Mouse (Mus musculus): ENCODE results near the gene Magi1. TPM values are rescaled to one million over a fixed set of nuclear protein-coding genes. Genes with fewer than 3 reads are reported as not detected.

The Magi1 gene
- total RNA-seq, 2 experiments from 2014 or later = 0.28 to 0.57 TPM

DNA sequence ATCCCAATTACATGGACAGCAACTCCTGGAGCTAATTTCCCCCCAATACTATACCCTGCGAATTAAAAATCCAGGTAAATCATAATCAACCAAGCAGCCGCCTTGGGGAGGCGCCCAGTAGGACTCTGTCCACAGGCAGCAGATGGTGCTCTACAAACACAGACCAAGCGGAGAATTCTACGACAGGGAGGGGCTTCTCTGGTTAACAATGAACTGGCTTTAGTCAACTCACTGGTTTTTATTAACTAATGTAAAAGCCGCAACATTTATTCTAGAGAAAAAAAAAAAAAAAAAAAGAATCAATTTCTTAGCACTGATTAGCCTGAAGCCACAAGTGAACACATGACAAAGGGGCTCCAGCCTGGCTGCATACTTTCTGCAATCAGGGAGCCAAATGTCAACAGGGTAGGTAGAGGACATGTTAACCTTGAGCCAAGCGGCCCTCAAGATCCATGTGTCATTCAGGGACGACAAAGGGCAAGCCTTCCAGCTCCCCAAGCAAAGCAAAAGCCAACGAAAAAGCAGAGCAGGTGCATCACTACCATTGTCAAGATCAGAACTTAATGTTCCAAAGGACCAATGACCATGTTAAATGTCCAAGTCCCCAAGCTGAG lies 114.0 kb downstream of the Magi1 start:
- ATAC-seq (replicated peaks; ENCODE audit: low FRiP score, low TSS enrichment, poor library complexity, severe bottlenecking) = no peak

DNA sequence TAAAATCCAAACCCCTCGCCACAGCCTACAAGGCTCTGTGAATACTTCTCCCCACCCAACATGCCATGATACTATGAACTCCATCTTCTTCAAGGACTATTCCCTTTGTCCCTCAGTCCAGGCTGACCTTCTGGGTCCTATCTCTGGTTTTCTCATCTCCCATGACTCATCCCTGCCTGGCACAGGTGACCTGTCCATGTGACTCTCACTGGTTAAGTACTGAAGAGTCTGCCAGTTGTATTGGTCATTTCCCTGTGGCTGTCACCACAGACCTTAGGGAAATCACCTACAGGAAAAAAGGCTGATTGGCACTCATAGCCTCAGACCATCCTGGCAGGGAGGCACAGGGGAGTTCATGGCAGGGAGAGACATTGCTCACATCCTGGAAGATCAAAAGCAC lies 117.8 kb downstream of the Magi1 start:
- ATAC-seq (replicated peaks; ENCODE audit: low FRiP score, low TSS enrichment, poor library complexity, severe bottlenecking) = no peak

DNA sequence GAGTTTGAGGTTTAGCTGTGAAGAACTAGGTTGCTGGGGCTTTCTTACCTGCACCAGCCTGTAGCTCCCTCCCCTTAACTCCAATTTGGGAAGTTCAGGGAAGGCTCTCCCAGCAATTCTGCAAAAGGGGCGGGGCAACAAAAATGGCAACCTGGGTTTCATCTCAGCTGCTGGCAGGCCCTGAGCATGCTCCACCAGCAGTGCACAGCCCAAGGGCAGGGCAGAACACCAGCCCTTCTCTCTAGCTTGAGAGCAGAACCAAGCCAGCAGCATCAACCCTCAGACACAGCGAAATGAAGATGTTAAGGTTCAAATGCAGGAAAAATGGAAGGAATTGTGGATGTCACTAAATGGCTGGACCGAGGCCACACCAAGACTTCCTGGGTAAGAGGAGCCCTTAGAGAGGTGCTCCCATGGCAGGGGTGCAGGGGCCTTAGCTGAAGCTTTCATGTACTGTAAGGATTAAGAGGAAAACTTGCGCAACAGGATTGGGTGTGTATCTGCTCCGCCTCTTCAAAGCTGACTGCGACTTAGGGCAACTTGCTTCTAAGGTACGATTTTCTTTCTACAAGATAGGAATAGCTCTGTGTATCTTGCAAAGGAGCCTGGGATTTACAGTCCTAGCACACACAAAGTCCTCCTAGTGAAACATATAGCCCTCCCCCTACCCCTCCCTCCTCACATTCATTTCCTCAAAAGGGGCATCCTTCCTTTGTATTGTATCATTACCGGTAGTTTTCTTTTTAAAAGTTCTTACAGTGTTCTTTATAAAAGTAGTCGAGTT lies 118.8 kb downstream of the Magi1 start:
- ATAC-seq (replicated peaks; ENCODE audit: low FRiP score, low TSS enrichment, poor library complexity, severe bottlenecking) = no peak

DNA sequence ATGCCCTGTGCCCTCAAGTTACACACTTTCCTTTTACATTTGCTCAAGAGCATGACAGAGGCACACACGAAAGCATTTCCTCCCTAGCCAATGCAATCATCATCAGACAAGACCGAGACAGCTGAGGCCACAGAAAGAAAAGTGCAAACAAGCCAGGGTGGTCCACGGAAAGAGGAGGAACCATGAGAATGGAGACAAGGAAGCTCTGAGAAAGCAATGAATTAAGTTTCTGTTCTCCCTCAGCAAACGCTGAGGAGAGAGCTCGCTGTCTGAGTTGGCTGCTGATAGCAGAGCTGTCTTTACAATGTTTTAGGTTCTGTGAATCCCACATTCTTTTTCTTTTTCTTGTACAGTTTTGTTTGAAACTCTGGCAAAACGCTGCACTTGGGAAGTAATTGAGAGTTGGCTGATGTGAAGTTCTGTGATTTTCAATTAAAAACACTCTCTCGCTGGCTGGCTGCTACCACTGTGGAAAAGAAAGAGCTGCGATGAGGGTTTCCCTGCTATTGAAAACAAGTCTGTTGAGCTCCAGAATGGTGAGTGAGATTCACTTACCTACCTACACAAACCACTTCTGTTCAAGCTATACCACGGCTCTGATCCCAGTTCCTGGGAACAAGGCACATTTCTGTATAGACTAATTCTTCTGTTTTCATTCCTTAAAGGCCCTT lies 120.3 kb downstream of the Magi1 start:
- ATAC-seq (replicated peaks; ENCODE audit: low FRiP score, low TSS enrichment, poor library complexity, severe bottlenecking) = no peak

DNA sequence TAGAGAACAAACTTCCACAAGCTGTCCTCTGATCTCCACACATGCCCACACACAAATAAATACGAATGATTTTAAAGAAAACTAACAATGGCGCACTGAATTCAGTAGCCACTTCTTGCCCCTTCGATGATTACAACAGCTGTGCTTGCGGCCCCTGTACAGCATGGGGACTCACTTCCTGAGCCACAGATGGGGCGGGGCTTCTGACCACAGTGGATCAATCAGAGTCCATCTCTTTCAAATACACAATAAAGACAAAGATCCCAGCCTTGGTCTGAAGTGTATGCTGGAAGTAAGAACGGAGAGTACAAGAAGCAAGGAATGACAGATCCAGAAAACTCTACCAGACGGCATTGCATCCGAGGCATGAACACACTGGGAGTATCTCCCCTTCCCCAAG lies 120.8 kb downstream of the Magi1 start:
- no peak for ATAC-seq (replicated peaks; ENCODE audit: low FRiP score, low TSS enrichment, poor library complexity, severe bottlenecking)

DNA sequence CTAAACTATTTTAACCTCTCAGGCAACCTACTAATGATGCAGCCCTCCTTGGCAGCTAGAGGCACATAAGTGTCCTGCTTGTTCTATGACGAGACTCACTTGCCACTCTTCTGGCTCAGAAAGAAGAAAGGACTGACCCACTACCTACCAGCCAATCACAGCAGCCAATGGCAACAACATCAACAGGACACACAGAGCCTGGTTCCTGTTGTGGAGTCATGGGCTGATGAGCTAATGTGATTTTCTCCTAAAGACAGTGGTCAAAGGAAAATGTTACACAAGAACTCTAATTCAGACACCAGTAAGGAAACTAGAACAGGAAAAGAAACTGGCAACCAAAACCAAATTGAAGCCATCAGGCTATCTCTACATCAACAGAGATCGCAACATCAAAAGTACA lies 124.5 kb downstream of the Magi1 start:
- ATAC-seq (replicated peaks; ENCODE audit: low FRiP score, low TSS enrichment, poor library complexity, severe bottlenecking) = no peak

DNA sequence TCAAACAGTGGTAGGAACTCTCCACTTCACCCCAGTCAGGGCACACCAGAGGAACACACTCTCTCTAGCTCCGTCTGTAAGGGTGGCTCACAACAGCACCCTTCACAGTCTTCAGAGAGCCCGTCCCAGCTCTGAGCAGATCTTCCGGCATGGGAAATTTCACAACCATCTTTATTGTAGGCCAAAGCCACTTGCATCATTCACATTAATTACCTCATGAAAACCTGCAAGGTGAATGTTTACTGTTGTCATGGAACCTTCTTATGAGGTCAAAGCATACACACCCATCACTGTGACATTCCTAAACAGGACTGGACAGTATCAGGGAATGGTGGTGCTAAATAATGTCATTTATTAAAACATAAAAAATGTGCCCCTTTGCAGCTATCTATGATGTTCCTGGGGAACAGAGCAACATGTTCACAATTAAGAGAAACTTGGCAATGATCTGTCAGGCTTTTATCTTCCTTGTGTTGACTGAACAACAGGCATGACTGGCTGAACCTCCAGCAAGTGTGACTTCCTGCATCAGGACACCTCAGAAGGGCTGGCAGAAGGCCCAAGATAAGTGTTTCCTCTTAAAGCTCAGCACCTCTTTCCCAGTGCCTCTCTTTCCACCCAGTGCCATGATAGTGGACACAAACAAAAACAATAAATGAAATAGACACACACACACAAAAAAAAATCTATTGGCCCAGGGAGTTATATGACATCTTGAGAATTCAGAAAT lies 125.4 kb downstream of the Magi1 start:
- no peak for ATAC-seq (replicated peaks; ENCODE audit: low FRiP score, low TSS enrichment, poor library complexity, severe bottlenecking)

DNA sequence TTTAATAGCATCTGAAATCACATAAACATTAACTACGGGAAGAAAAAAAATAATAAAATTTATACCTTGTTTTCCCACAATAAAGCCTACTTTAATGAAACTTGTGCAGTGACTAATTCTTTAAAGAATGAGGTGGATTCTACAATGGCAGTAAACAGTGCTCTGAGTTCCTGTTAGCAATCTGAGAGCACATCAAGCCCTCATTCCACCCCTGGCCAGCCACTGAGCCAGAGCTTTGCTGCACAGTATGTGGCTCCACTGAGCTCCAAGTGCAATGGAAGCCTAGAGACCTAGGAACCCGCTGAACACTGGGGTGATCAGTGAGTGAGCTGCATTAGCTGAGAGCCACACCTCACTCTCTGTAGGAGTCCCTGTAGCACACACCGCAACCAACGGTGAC lies 127.7 kb downstream of the Magi1 start:
- ATAC-seq (replicated peaks; ENCODE audit: low FRiP score, low TSS enrichment, poor library complexity, severe bottlenecking) = no peak

DNA sequence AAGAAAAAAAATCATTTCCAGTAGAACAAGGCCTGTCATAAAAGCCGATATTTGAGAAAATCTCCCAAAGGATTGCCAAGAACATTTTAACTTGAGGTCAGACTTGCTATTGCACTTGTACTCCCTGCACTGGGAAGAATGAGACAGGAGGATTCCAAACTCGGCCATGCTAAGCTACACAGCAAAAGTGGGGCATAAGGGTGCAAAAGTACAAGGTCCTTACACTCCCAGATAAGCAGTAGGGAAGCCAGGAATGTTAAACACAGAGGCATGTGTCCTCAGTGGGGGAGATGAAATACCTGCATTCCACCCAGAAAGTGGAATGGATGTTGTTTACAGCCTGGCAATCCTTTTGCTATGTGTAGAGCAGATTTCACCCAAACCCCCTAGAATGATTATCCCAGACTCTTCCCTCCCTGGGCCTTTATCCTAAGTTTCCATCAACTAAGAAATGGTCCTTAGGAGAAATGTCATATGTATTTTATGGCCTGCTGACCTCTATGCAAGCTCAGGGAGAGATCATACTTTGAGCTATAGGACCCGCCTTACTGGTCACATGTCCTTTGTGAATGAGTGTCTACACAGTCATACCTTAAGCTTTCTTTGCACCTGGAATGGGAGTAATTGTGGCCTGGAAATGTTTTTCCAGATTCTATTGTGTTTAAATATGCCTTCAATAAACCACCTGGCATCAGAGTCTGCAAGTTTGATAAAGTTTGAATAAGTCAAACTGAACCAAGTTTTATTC lies 128.7 kb downstream of the Magi1 start:
- no peak for ATAC-seq (replicated peaks; ENCODE audit: low FRiP score, low TSS enrichment, poor library complexity, severe bottlenecking)

DNA sequence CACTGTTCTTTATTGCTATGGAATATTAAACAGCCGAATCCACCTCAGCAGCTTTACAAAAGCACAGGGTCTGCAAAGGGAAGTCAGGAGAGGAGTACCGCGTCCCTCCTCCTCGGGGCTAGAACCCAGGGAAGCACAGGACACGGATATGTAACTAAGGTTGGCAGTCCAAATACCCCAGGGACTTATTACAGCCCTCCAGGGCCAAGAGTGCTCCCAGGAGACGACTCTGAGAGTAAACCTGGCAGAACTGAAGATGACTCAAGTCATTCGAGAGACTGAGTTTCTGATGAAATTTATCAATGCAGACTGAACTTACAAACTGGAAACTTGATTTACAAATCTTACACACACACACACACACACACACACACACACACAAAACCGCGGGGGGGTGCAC lies 130.8 kb downstream of the Magi1 start:
- ATAC-seq (replicated peaks; ENCODE audit: low FRiP score, low TSS enrichment, poor library complexity, severe bottlenecking) = no peak

DNA sequence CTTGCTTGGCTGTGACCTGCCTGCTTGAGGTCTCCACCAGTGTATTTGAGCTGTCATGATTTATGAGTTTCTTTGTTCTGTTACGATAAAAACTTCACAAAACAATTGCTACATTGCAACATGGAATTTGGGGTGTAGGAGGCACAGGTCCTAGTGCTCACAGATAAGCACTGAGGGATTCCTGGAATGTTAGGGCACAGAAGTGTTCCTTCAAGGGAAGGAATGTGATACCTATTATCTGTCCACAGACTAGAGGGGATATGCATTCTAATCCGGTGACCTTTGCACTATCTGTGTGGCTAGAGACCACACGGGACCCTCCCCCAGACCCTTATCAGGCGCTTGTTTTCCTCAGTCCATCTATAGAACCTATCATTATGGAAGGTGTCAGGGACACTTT lies 132.8 kb downstream of the Magi1 start:
- no peak for ATAC-seq (replicated peaks; ENCODE audit: low FRiP score, low TSS enrichment, poor library complexity, severe bottlenecking)

DNA sequence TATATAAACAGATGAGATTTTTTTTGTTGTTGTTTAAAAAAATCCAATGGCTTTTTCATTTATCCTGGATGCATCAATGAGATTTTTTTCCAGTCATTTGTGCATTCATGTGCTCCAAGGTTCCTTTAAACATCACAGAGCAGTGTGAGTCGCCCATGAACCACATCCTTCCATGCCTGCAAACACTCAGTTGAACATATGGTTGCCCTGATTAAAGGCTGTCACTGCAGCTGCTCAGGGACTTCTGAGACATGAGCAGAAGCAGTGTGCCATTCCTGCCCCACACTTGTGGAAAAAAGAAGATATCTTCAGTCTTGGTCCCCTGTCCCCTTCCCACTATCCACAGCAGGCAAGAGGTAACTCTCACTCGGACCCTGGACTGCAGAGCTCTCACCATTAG lies 133.9 kb downstream of the Magi1 start:
- no peak for ATAC-seq (replicated peaks; ENCODE audit: low FRiP score, low TSS enrichment, poor library complexity, severe bottlenecking)

DNA sequence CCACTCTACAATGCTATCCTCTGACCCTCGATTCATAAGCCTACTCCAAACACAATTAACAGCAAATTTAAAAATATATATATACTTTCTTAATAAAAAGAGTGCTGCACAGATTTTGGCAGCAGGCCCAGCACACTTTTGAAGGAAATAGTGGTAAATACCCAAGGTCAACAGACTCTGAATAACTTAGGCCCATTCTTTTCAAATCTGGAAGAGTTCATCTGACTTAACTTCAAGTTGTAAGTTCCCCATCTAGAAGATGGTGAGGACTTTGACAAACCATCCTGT lies 137.6 kb downstream of the Magi1 start:
- ATAC-seq (replicated peaks; ENCODE audit: low FRiP score, low TSS enrichment, poor library complexity, severe bottlenecking) = no peak

DNA sequence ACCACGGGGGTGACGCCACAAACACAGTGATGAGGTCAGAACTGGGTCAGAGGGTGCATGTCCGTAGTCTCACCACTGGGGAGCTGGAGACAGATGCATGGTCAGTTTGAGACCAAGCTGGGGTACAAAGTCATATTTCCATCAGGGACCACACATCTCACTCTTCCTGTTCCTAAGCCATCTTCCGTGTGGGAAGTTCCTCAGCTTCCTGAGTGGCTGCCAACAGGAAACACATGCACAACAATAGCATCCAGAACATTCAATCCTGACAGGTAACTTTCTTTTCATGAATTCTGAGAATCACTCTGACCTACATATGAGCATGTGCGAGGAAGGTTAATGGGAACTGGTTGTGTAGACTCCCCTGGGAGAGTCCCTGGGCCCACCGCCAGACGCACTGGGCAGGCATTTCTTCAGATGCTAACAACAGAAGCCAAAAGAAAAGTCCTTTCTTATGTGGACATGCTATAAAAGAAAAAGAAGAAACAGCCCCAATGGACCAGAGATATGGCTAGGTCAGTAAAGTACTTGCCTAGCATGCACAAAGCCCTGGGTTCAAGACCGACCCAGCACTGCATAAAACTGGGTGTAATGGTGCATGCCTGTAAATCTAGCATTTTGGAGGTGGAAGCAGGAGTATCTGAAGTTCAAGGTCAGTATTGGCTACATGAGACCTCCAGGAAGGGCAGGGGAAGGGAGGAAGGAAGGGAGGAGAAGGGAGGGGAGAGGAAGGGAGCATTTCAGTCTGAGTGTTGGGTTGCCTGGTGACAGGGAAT lies 138.1 kb downstream of the Magi1 start:
- no peak for ATAC-seq (replicated peaks; ENCODE audit: low FRiP score, low TSS enrichment, poor library complexity, severe bottlenecking)

DNA sequence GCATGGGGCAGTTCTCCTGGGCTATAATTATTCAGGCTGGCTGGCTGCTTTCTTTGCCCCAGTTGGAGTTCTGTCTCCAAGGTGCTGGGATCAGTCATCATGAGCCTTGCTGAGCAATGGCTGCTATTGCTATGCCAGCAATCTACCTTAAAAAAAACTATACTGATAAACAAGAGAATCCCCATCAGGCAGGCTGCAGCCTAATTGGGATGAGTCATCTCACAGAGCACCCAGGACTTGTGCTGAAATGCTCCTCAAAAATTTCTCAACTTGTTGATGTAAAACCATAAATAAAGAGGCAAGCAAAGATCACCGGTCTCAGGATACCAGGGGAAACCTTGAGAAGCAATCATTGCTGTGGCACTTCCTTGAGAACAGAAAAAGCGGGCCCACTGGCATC lies 141.2 kb downstream of the Magi1 start:
- no peak for ATAC-seq (replicated peaks; ENCODE audit: low FRiP score, low TSS enrichment, poor library complexity, severe bottlenecking)

DNA sequence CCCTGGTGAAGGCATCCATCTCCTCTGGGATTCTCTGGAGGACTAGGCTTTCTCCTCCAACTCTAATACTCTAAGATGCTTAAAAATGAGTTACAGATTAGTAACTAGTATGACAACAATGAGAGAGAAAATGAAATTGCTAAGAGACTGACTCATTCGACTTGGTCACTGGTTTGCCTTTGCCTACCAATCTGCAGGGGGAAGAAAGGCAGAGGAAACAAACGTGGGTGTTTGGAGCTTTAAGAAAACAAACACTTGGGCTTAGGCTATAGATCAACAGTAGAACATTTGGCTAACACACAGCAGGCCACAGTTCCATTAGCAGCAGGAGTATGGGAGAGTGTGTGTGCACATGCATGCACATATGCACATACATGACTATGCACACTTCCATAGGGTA lies 142.2 kb downstream of the Magi1 start:
- ATAC-seq (replicated peaks; ENCODE audit: low FRiP score, low TSS enrichment, poor library complexity, severe bottlenecking) = no peak

DNA sequence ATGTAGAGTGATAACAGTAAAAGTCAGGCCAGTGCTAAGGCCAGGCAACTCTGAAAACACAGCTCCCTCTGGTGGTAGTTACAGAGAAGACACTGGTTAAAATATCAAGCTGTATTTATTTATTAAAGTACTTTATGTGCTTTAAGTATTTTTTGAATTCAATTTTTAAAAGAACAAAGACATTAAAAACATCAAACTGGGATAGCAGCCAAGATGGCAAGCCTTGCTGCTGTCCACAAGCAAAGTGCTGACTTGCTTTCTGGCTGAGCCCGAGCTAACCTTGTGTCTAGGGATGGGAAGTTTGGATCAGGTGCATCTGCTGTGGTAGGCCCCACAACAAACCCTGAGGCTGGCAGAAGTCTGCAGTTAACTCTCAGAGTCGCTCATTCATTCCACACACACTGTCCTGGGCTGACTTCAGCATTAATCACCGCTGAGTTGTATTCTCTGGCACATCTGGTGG lies 143.7 kb downstream of the Magi1 start:
- ATAC-seq (replicated peaks; ENCODE audit: low FRiP score, low TSS enrichment, poor library complexity, severe bottlenecking) = no peak

DNA sequence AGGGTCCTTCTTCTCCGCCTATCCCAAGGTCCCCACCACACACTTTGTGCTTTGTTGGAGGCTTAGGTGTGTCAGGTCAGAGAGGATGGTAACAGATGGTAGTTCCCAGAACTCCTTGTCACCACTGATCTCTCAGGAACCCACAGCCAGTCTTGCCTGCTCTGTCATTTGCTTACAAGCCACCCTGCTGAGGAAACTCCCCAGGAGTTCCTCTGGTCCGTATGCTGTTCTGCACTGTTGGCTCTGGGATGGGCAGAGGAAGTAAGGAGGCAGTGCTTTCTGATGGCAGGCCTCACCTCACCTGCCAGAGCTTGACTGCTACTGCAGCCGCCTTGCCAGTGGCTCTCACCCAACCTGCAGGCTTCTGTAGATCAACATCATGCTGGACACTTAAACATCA lies 147.0 kb downstream of the Magi1 start:
- no peak for ATAC-seq (replicated peaks; ENCODE audit: low FRiP score, low TSS enrichment, poor library complexity, severe bottlenecking)

DNA sequence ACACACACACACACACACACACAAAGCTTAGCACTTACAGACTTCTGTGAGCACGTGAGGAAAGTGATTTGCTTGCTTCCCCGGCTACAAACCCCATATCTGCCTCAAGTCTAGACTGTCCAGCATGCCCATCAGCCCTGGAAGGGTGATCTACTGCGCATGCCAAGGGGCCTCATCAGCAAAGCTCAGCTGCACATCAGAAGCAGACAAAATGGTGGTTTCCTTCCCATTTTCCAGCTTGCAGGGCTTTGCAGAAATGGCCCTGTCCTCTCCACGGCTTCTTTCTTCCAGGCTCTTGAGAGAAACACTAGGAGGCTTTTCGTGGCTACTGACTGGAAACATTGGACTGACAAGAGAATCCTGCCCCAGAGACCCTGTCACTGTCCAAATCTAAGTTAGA lies 149.6 kb downstream of the Magi1 start:
- ATAC-seq (replicated peaks; ENCODE audit: low FRiP score, low TSS enrichment, poor library complexity, severe bottlenecking) = no peak

All from megakaryocyte-erythroid progenitor cell, adult 5-6 weeks (primary cell).